Mouse (Mus musculus): ENCODE measurements around the gene Cdc6.

Gene Cdc6

GRCm38 (mm10) chr11:98907437-98908173 lies at the start of gene Cdc6:
TSS of gene Cdc6 (plus strand) at chr11:98907801.
- peak; percentile 93 for DNase-seq (ENCODE audit: low read depth, low spot score)

- no peak for DNase-seq (ENCODE audit: low read depth, low spot score)
Measured at GRCm38 (mm10) chr11:98858759-98859731, 48.6 kb upstream of the Cdc6 start.

- peak; percentile 88 for DNase-seq (ENCODE audit: low read depth, low spot score)
Measured at GRCm38 (mm10) chr11:98863028-98863750, 44.4 kb upstream of the Cdc6 start, which contains the start of gene Wipf2. TSS of gene Wipf2 (plus strand) at chr11:98863638.

- no peak for DNase-seq (ENCODE audit: low read depth, low spot score)
Measured at GRCm38 (mm10) chr11:98863751-98864429, 43.7 kb upstream of the Cdc6 start.

GRCm38 (mm10) chr11:98867293-98867692 lies 40.3 kb upstream of the Cdc6 start:
- no peak for DNase-seq (ENCODE audit: low read depth, low spot score)

- no peak for DNase-seq (ENCODE audit: low read depth, low spot score)
Measured at GRCm38 (mm10) chr11:98869906-98870305, 37.7 kb upstream of the Cdc6 start.

- DNase-seq (ENCODE audit: low read depth, low spot score), result no peak
Measured at GRCm38 (mm10) chr11:98870791-98871190, 36.8 kb upstream of the Cdc6 start.

- DNase-seq (ENCODE audit: low read depth, low spot score), result no peak
Measured at GRCm38 (mm10) chr11:98871416-98871815, 36.2 kb upstream of the Cdc6 start.

GRCm38 (mm10) chr11:98872040-98872439 lies 35.6 kb upstream of the Cdc6 start:
- DNase-seq (ENCODE audit: low read depth, low spot score), result no peak

GRCm38 (mm10) chr11:98873900-98874299 lies 33.7 kb upstream of the Cdc6 start:
- DNase-seq (ENCODE audit: low read depth, low spot score), result no peak

GRCm38 (mm10) chr11:98877001-98877400 lies 30.6 kb upstream of the Cdc6 start:
- no peak for DNase-seq (ENCODE audit: low read depth, low spot score)

GRCm38 (mm10) chr11:98887703-98888102 lies 19.9 kb upstream of the Cdc6 start:
- DNase-seq (ENCODE audit: low read depth, low spot score), result no peak

- no peak for DNase-seq (ENCODE audit: low read depth, low spot score)
Measured at GRCm38 (mm10) chr11:98889077-98889476, 18.5 kb upstream of the Cdc6 start.

- no peak for DNase-seq (ENCODE audit: low read depth, low spot score)
Measured at GRCm38 (mm10) chr11:98889977-98890376, 17.6 kb upstream of the Cdc6 start.

- no peak for DNase-seq (ENCODE audit: low read depth, low spot score)
Measured at GRCm38 (mm10) chr11:98892426-98892825, 15.2 kb upstream of the Cdc6 start.

GRCm38 (mm10) chr11:98900529-98901125 lies 7.0 kb upstream of the Cdc6 start:
- DNase-seq (ENCODE audit: low read depth, low spot score), result no peak

GRCm38 (mm10) chr11:98902621-98903245 lies 4.9 kb upstream of the Cdc6 start:
- DNase-seq (ENCODE audit: low read depth, low spot score), result no peak

- no peak for DNase-seq (ENCODE audit: low read depth, low spot score)
Measured at GRCm38 (mm10) chr11:98904577-98904976, 3.0 kb upstream of the Cdc6 start.

- no peak for DNase-seq (ENCODE audit: low read depth, low spot score)
Measured at GRCm38 (mm10) chr11:98905033-98905432, 2.6 kb upstream of the Cdc6 start.

GRCm38 (mm10) chr11:98905583-98905982 lies 2.0 kb upstream of the Cdc6 start:
- no peak for DNase-seq (ENCODE audit: low read depth, low spot score)

Measured in brain, embryonic 18.5 days (tissue).